Mouse (Mus musculus) hindbrain, embryonic 11.5 days (tissue): Measurements from ENCODE around the gene Mrm2. TPM values are rescaled to one million over a fixed set of nuclear protein-coding genes. Genes with fewer than 3 reads are reported as not detected.

ENCODE experiments used
- ATAC-seq: fragments of 200-750 bp; cut with Nextera tagmentation; 2 replicates; pipeline ENCODE4 v1.8.0; 2017; ENCODE audit warnings: mild to moderate bottlenecking, moderate TSS enrichment, moderate library complexity; ENCODE audit not compliant: low FRiP score
- DNase-seq: peaks from one replicate; pipeline ENCODE4 v3.0.0-alpha.2; 2015; ENCODE audit warnings: low spot score
- H3K27ac ChIP-seq: fragments of 300-500 bp; sonication (generic); 2 replicates; pipeline ENCODE4 v1.5.1; 2014; ENCODE audit warnings: mild to moderate bottlenecking, low read depth, low read length
- H3K27me3 ChIP-seq: fragments of 300-500 bp; sonication (generic); 2 replicates; pipeline ENCODE4 v1.6.1; 2014; ENCODE audit warnings: mild to moderate bottlenecking, low read length, moderate library complexity, mixed read lengths; ENCODE audit not compliant: control insufficient read depth, insufficient read depth
- H3K36me3 ChIP-seq: fragments of 300-500 bp; sonication (generic); 2 replicates; pipeline ENCODE4 v1.6.1; 2014; ENCODE audit warnings: mild to moderate bottlenecking, low read length, moderate library complexity, mixed read lengths; ENCODE audit not compliant: control insufficient read depth, insufficient read depth
- H3K4me1 ChIP-seq: fragments of 300-500 bp; sonication (generic); replicated peaks from 2 replicates; pipeline ENCODE4 v1.6.1; 2014; ENCODE audit warnings: low read length, mixed read lengths; ENCODE audit not compliant: control insufficient read depth, insufficient read depth
- H3K4me2 ChIP-seq: fragments of 300-500 bp; sonication (generic); replicated peaks from 2 replicates; pipeline ENCODE4 v1.6.1; 2014; ENCODE audit warnings: mild to moderate bottlenecking, low read depth, low read length
- H3K4me3 ChIP-seq: fragments of 300-500 bp; sonication (generic); 2 replicates; pipeline ENCODE4 v1.5.1; 2014; ENCODE audit warnings: low read depth, low read length
- H3K9ac ChIP-seq: fragments of 300-500 bp; sonication (generic); 2 replicates; pipeline ENCODE4 v1.6.1; 2014; ENCODE audit warnings: low read depth, low read length
- H3K9me3 ChIP-seq: fragments of 300-500 bp; sonication (generic); 2 replicates; pipeline ENCODE4 v1.6.1; 2016; ENCODE audit warnings: low read length; ENCODE audit not compliant: control insufficient read depth
- WGBS: fragments of 180-500 bp; shearing (Covaris S2); extraction: QIAGEN DNeasy Blood & Tissue Kit; methylation state at CpG from one replicate; pipeline ENCODE4 v1.1.7; 2014; 5-methylcytosine and 5-hydroxymethylcytosine counted together
- polyA plus RNA-seq: library from polyadenylated mRNA; unstranded; fragments of >200 nt; fragmentation: Nextera tagmentation; extraction: Ambion mirVana; gene quantifications from 2 replicates; pipeline ENCODE4 v1.2.1, GENCODE M21; 2014

Mrm2 gene
- polyA plus RNA-seq, 1 experiment from 2014 or later, result 21.9 TPM

- peaks cover 3% of the 10 kb centered on the region; the same call in 1 of the 2 replicates for H3K36me3 ChIP-seq
- ATAC-seq (no peak), DNase-seq (no peak)
- H3K9me3 ChIP-seq, result no peaks in the 10 kb centered on the region
- no peaks in the 10 kb centered on the region for H3K4me1 ChIP-seq
- no peak overlapping the region for H3K27ac ChIP-seq
- no peak overlapping the region for H3K4me2 ChIP-seq
- WGBS, result 97% methylated on average over 6 of the region's 6 CpGs
- no peak overlapping the region for H3K4me3 ChIP-seq
- H3K27me3 ChIP-seq, result no peaks in the 10 kb centered on the region
- H3K9ac ChIP-seq, result no peak overlapping the region
These were observed 20.7 kb upstream of the Mrm2 start for GRCm38 (mm10) chr5:140352352-140352751.

- Histone ChIP-seq H3K4me1 (no peaks in the 10 kb centered on the region), H3K36me3 (peaks cover 3% of the 10 kb centered on the region; the same call in 1 of the 2 replicates), H3K4me3 (no peak overlapping the region), H3K9me3 (no peaks in the 10 kb centered on the region), H3K4me2 (no peak overlapping the region), H3K27me3 (no peaks in the 10 kb centered on the region), H3K27ac (no peak overlapping the region), H3K9ac (no peak overlapping the region)
- 95% methylated on average over 8 of the region's 8 CpGs for WGBS
- DNase-seq (no peak), ATAC-seq (no peak)
These were observed 19.2 kb upstream of the Mrm2 start for GRCm38 (mm10) chr5:140350731-140351497.

GRCm38 (mm10) chr5:140349882-140350281 lies 18.2 kb upstream of the Mrm2 start:
- H3K36me3 ChIP-seq, result peaks cover 3% of the 10 kb centered on the region; the same call in 1 of the 2 replicates
- WGBS, result 95% methylated on average over 9 of the region's 9 CpGs
- no peaks in the 10 kb centered on the region for H3K4me1 ChIP-seq
- H3K27ac ChIP-seq, result no peak overlapping the region
- H3K9ac ChIP-seq, result no peak overlapping the region
- no peak overlapping the region for H3K4me2 ChIP-seq
- ATAC-seq (no peak), DNase-seq (no peak)
- H3K9me3 ChIP-seq, result no peaks in the 10 kb centered on the region
- H3K4me3 ChIP-seq, result no peak overlapping the region
- H3K27me3 ChIP-seq, result no peaks in the 10 kb centered on the region

- no peaks in the 10 kb centered on the region for H3K4me1 ChIP-seq
- H3K9ac ChIP-seq, result no peak overlapping the region
- ATAC-seq (no peak), DNase-seq (no peak)
- H3K27me3 ChIP-seq, result no peaks in the 10 kb centered on the region
- no peak overlapping the region for H3K4me3 ChIP-seq
- H3K4me2 ChIP-seq, result no peak overlapping the region
- WGBS, result 83% methylated on average over 1 of the region's 1 CpGs
- H3K36me3 ChIP-seq, result no peaks in the 10 kb centered on the region
- no peak overlapping the region for H3K27ac ChIP-seq
- no peaks in the 10 kb centered on the region for H3K9me3 ChIP-seq
These were observed 14.4 kb upstream of the Mrm2 start for GRCm38 (mm10) chr5:140346050-140346449.

- Histone ChIP-seq H3K27me3 (no peaks in the 10 kb centered on the region), H3K27ac (no peak overlapping the region), H3K9ac (no peak overlapping the region), H3K4me1 (no peaks in the 10 kb centered on the region), H3K4me3 (no peak overlapping the region), H3K9me3 (no peaks in the 10 kb centered on the region), H3K36me3 (no peaks in the 10 kb centered on the region), H3K4me2 (no peak overlapping the region)
- DNase-seq (no peak), ATAC-seq (no peak)
- 96% methylated on average over 4 of the region's 4 CpGs for WGBS
These were observed 13.5 kb upstream of the Mrm2 start for GRCm38 (mm10) chr5:140345244-140345643.

GRCm38 (mm10) chr5:140342880-140343279 lies 11.2 kb upstream of the Mrm2 start:
- H3K4me1 ChIP-seq, result no peaks in the 10 kb centered on the region
- H3K9ac ChIP-seq, result no peak overlapping the region
- H3K36me3 ChIP-seq, result 0 out of 2 replicates have a peak, but pooled peaks cover 2% of the 10 kb centered on the region
- no peak for DNase-seq
- H3K27ac ChIP-seq, result no peak overlapping the region
- WGBS, result 87% methylated on average over 4 of the region's 4 CpGs
- ATAC-seq, result no peak
- H3K27me3 ChIP-seq, result no peaks in the 10 kb centered on the region
- H3K9me3 ChIP-seq, result no peaks in the 10 kb centered on the region
- H3K4me3 ChIP-seq, result no peak overlapping the region
- H3K4me2 ChIP-seq, result no peak overlapping the region

- no peaks in the 10 kb centered on the region for H3K9me3 ChIP-seq
- H3K4me3 ChIP-seq, result no peak overlapping the region
- no peak overlapping the region for H3K27ac ChIP-seq
- H3K4me1 ChIP-seq, result no peaks in the 10 kb centered on the region
- ATAC-seq (no peak), DNase-seq (no peak)
- H3K27me3 ChIP-seq, result no peaks in the 10 kb centered on the region
- H3K36me3 ChIP-seq, result 0 out of 2 replicates have a peak, but pooled peaks cover 2% of the 10 kb centered on the region
- no peak overlapping the region for H3K9ac ChIP-seq
- 95% methylated on average over 3 of the region's 3 CpGs for WGBS
- H3K4me2 ChIP-seq, result no peak overlapping the region
These were observed 8.1 kb upstream of the Mrm2 start for GRCm38 (mm10) chr5:140339836-140340235.

- H3K9ac ChIP-seq, result no peak overlapping the region
- H3K4me3 ChIP-seq, result no peak overlapping the region
- H3K4me1 ChIP-seq, result no peaks in the 10 kb centered on the region
- ATAC-seq, result no peak
- H3K27me3 ChIP-seq, result no peaks in the 10 kb centered on the region
- H3K27ac ChIP-seq, result no peak overlapping the region
- H3K36me3 ChIP-seq, result 0 out of 2 replicates have a peak, but pooled peaks cover 2% of the 10 kb centered on the region
- H3K9me3 ChIP-seq, result no peaks in the 10 kb centered on the region
- DNase-seq, result no peak
- no peak overlapping the region for H3K4me2 ChIP-seq
- 93% methylated on average over 4 of the region's 4 CpGs for WGBS
These were observed 7.1 kb upstream of the Mrm2 start for GRCm38 (mm10) chr5:140338779-140339178.

- Histone ChIP-seq H3K9me3 (no peaks in the 10 kb centered on the region), H3K9ac (no peak overlapping the region), H3K4me3 (no peak overlapping the region), H3K27me3 (no peaks in the 10 kb centered on the region), H3K4me2 (no peak overlapping the region), H3K4me1 (no peaks in the 10 kb centered on the region), H3K27ac (no peak overlapping the region), H3K36me3 (0 out of 2 replicates have a peak, but pooled peaks cover 2% of the 10 kb centered on the region)
- 75% methylated on average over 1 of the region's 1 CpGs for WGBS
- DNase-seq (peak; percentile 59), ATAC-seq (no peak)
These were observed 5.0 kb upstream of the Mrm2 start for GRCm38 (mm10) chr5:140336680-140337079.
